Mouse (Mus musculus): ENCODE data around the gene Matn4. TPM values are rescaled to one million over a fixed set of nuclear protein-coding genes. Genes with fewer than 3 reads are reported as not detected.

Gene Matn4
- total RNA-seq, 2 experiments from 2014 or later = 3.7 to 5.4 TPM

Small RNA genes lying within 50 kb of the gene (microRNA-seq; reads per million reads assigned to microRNA genes)
- 0 reads per million in 2 experiments for gene Mir7678

Other genes starting within 250 kb of the Matn4 start
- 1 to 10 TPM; 1.2 to 2.8 TPM for gene Kcns1, start 234.0 kb downstream of the Matn4 start, total RNA-seq (2021)
- gene Wfdc5, start 222.4 kb downstream of the Matn4 start, total RNA-seq (2021) = under 1 TPM; 0.44 to 0.62 TPM
- gene Wfdc12, start 214.6 kb downstream of the Matn4 start, total RNA-seq (2021) = not detected
- not detected for gene Wfdc15a, start 205.0 kb downstream of the Matn4 start, total RNA-seq (2021)
- not detected for gene Wfdc15b, start 183.5 kb downstream of the Matn4 start, total RNA-seq (2021)
- gene Svs2, start 166.7 kb downstream of the Matn4 start, total RNA-seq (2021) = not detected
- not detected for gene Svs3b, start 148.5 kb downstream of the Matn4 start, total RNA-seq (2021)
- not detected for gene Svs4, start 126.7 kb downstream of the Matn4 start, total RNA-seq (2021)
- not detected for gene Svs3a, start 115.9 kb downstream of the Matn4 start, total RNA-seq (2021)
- gene Svs6, start 88.4 kb downstream of the Matn4 start, total RNA-seq (2021) = not detected
- gene Svs5, start 72.4 kb downstream of the Matn4 start, total RNA-seq (2021) = not detected
- gene Slpi, start 16.1 kb downstream of the Matn4 start, total RNA-seq (2021) = under 1 TPM; 0.64 to 0.66 TPM
- gene Rbpjl, start 2.0 kb downstream of the Matn4 start, total RNA-seq (2021) = under 1 TPM in 1 of 2 experiments, not detected in 1; 0.07 TPM
- gene Sdc4, start 38.7 kb upstream of the Matn4 start, total RNA-seq (2021) = 10 to 100 TPM; 45.1 to 72.6 TPM
- gene Sys1, start 51.8 kb upstream of the Matn4 start, total RNA-seq (2021) = 10 to 100 TPM; 15.0 to 15.6 TPM
- gene Gm20458, start 55.8 kb upstream of the Matn4 start, total RNA-seq (2021) = 1 to 10 TPM in 1 of 2 experiments, under 1 TPM in 1; 0.62 to 2.6 TPM
- not detected for gene Trp53tg5, start 68.6 kb upstream of the Matn4 start, total RNA-seq (2021)
- gene Dbndd2, start 80.9 kb upstream of the Matn4 start, total RNA-seq (2021) = 10 to 100 TPM; 14.6 to 20.6 TPM
- 10 to 100 TPM; 36.8 to 41.0 TPM for gene Pigt, start 92.4 kb upstream of the Matn4 start, total RNA-seq (2021)
- not detected for gene Wfdc2, start 157.3 kb upstream of the Matn4 start, total RNA-seq (2021)
- gene Spint3, start 168.3 kb upstream of the Matn4 start, total RNA-seq (2021) = not detected
- not detected for gene Wfdc6a, start 180.3 kb upstream of the Matn4 start, total RNA-seq (2021)
- gene Eppin, start 188.4 kb upstream of the Matn4 start, total RNA-seq (2021) = not detected
- not detected for gene Wfdc6b, start 208.4 kb upstream of the Matn4 start, total RNA-seq (2021)
- gene Wfdc8, start 208.5 kb upstream of the Matn4 start, total RNA-seq (2021) = not detected
- not detected for gene Wfdc16, start 233.6 kb upstream of the Matn4 start, total RNA-seq (2021)